Mouse (Mus musculus) forebrain, embryonic 13.5 days (tissue): ENCODE data around the gene Bud13. TPM values are rescaled to one million over a fixed set of nuclear protein-coding genes. Genes with fewer than 3 reads are reported as not detected.

Experiments
- polyA plus RNA-seq: library from polyadenylated mRNA; unstranded; fragments of >200 nt; fragmentation: Nextera tagmentation; extraction: Ambion mirVana; gene quantifications from 2 replicates; pipeline ENCODE4 v1.2.1, GENCODE M21; 2015

The Bud13 gene
- polyA plus RNA-seq, 1 experiment from 2014 or later = 19.0 TPM

Other genes starting within 250 kb of the Bud13 start
- 1.2 and 5.4 TPM in 2 replicates for gene Apoa1, start 54.4 kb upstream of the Bud13 start, polyA plus RNA-seq
- gene Apoc3, start 47.4 kb upstream of the Bud13 start, polyA plus RNA-seq = not detected in 2 replicates
- gene Apoa4, start 42.3 kb upstream of the Bud13 start, polyA plus RNA-seq = 1.1 TPM in 1 of 2 replicates, not detected in the other
- gene Apoa5, start 14.4 kb upstream of the Bud13 start, polyA plus RNA-seq = not detected in 2 replicates
- 60.7 and 65.2 TPM in 2 replicates for gene Zpr1, start 9.9 kb upstream of the Bud13 start, polyA plus RNA-seq
- gene 4931429L15Rik, start 37.0 kb downstream of the Bud13 start, polyA plus RNA-seq = not detected in 2 replicates